Mouse (Mus musculus): Measurements from ENCODE around the gene Hinfp. TPM values are rescaled to one million over a fixed set of nuclear protein-coding genes. Genes with fewer than 3 reads are reported as not detected.

Gene Hinfp
- total RNA-seq, 4 experiments from 2014 or later = 32.0 to 40.3 (median 38.4) TPM

DNA sequence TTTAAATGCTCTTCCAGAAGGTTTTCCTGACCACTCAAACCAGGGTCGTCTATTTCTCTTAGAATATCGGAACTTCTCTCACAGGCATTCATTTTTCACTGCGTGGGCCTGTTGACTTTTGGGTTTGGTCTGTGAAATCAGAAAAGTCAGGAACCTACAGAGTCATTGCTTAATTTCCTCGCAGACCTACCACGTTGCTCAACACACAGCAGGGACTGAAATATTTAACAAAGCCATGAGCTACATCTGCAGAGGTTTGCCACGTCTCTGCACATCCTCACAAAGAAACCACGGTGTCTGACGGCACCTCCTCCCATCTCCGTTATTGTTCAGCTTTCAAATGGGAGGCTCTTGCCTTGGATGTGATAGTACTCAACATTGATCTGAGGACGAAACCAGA is 46.5 kb downstream of the Hinfp start:
- DNase-seq (ENCODE audit: low spot score in 2 of 2) = no peak

DNA sequence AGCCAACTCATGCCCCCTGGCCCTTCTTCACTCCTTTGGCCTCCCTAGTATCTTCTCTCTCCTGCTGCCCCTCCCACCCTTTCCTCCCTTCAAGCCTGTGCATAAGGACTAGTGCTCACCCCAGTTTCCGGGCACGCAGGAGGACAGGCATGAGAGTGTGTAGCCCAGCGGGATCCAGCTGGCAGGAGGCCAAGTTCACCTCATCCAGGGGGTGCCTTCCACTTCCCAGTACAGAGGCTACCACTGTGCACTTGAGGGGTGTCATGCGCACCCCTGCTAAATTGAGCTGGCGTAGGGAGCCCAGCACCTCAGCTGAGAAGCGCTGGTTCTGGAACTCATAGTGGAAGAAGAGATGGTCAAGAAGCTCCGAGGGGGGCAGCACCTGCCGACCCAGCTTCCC is 49.3 kb downstream of the Hinfp start:
- DNase-seq (ENCODE audit: low spot score in 2 of 2) = no peak

DNA sequence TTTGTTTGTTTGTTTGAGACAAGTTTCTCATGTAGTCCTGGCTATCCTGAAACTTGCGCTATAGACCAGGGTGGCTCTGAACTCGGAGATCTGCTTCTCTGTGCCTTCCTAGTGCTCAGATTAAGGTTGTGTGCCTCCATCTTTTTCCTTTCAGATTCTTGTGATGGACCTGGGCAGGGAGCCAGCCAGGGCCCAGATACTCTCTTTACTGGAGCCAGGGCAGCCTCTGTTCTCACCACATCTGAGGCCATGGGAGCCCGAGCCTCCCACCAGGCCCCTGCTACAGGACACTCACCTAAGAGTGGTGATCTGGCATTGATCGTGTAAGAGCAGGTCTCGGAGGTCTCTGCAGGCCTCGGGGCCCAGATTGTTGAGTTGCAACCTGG is 50.3 kb downstream of the Hinfp start:
- DNase-seq (ENCODE audit: low spot score in 2 of 2) = no peak

DNA sequence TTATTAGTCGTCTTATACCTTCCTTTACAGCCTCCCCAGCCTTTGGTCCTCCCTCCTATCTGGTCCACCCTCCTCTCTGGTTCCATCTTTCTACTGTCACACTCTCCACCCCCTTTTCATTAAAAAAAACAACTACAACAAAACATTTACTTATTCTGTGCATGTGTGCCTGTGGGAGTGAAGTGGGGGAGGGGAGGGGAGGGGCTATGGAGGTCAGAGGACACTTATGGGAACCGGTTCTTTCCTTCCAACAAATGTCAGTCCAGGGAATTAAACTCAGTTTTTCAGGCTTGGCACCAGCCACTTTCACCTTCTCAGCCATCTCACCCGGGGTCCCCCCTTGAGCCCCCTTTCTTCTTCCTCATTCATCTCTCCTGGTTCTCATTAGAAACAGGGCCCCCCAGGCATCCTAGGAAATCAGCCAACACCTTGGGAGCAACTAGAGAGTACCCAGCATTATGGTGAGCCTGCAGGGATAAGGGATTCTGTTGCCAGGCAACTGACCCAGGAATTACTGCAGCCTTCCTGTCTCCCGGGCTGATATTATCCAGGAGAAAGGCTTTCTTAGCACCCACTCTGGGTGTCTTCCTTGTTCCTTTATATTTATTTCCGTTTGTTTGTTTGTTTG is 50.8 kb downstream of the Hinfp start:
- DNase-seq (ENCODE audit: low spot score in 2 of 2) = no peak

DNA sequence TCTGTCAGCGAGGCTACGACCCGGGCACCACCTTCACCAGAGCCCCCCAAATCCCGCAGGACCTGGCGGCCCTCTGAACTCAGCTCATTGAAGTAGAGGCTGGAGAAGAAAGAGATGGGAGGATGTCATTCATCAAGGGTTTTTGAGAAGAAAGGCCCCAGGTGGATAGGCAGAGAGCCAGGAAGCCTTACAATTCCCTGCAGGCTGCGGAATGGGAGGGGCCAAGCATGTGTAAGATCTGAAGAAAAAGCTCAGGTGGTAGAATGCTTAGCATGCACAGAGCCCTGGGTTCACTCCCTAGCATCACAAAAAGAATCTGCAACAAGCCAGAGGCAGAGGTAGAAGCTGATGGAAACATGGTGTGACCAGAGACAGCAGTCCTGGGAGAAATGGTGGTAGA is 52.0 kb downstream of the Hinfp start:
- DNase-seq (ENCODE audit: low spot score in 2 of 2) = no peak

DNA sequence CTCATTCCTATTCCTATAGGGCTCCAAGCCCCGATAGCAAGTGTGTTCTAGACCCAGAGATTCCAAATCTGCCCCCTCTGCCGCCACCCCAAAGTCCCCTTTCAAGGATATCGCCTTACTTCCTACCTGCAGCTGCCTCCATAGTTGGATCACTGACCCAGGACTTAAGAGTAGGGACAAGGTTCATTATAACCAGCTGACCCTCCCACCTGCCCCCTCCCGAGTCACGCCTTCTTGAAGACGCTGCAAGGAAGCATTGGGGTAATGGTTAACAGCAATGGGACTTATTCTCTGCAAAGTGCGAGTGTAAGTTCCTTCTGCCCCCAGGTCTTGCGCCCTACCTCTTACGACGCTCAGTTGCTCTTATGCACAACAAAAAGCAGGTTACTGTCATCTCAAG is 54.2 kb downstream of the Hinfp start, which contains the start of gene Pdzd3:
Gene Pdzd3 (minus strand): TSS at position 158 of the 400 bp plus-strand sequence.
- no peak for DNase-seq (ENCODE audit: low spot score in 2 of 2)

DNA sequence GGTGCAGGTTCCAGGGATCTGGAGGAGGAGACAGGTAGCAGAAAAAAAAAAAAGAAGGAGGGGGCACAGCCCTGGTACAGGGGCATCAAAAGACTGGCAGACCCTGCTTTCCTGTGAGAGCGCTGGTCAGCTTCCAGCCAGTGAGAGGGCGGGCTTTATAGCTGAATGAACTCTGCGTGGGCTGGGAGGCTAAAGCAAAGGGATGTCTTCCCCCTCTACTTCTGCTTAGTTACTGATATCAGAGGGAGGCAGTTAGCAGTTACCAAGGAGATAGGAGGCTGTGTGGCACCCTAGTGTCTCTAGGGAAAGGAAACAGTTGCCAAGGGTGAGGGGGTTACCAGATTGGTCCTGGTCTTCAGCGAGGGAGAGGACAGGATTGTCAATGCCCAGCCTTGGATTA is 55.0 kb downstream of the Hinfp start:
- DNase-seq (ENCODE audit: low spot score in 2 of 2) = no peak

DNA sequence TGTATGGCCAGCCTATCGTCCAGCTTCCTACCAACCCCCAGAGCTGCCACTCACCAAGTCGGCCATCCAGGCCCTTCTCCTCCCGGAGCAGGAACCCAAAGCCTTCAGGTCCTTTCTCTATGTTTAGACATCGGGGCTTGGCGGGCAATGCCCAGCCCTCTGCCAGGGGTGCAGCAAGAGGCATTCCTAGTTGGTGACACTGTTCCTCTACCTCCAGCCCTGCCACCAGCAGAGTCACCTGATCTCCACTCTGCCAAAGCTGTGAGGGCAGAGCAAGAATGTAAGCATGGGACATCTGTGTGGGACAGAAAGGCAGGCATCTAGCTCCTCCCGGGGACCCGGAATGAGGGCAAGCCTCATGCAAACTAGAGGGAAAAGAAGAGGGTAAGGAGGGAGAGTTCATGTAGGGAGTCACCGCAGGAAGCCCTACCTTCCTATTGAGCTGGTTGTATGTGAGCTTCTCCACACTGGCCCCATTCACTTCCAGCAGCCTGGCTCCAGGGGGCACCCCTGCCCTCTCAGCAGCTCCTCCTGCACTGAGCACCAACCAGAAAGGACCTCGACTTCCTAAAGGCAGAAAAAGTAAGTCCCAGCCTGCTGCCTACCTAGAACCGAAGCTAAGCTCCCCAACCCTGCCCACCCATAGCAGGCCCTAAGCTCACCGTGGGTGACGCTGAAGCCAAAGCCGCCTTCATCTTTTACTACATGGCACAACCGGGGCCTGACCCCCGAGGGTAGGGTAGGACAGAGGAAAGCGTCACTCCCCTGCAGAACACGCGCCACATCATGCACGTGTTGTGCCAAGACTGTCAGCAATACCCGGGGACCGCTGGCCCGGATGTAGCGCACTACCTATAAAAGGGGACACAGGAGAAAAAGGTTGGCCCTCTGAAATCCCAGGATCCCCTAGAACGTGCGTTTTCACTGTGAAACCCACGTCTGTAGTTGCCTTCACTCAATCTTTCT is 56.0 kb downstream of the Hinfp start:
- DNase-seq (ENCODE audit: low spot score in 2 of 2) = peak; percentile 63 to 69

DNA sequence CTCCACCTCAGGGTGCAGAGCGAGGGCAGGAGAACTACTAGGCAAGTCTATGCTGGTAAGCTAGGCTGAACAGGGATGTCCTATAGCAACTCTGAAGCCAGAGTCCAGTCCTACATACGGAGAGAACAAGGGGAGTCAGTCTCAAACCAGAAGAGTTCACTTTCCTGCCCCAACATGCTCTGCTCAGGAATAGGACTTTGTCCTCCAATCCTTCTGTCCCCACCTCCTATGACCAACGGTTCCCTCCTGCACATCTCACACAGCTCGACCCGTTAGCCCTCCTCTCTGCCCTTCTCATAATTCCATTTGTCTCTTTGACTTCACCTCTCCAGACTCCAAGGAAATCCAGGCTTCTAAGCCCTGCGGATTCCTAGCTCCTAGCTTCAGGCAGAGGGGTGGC is 57.6 kb downstream of the Hinfp start:
- no peak for DNase-seq (ENCODE audit: low spot score in 2 of 2)

DNA sequence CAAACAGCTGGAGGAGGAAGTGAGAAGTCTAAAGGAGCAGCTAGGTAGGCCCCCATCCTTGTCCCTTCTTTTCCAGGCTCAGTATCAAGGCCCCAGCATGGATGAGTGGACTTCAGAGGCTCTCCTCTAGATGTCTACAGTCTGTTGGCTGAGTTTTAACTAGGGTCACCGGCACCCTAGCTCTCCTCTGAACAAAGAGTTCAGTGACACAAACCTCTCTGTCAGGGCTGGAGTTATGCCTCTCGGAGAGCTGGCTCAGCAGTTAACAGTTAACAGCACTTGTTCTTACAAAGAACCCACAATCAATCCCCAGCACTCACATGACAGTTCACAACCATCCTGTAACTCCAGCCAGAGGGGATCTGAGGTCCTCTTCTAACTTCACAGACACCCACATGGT is 61.9 kb downstream of the Hinfp start:
- no peak for DNase-seq (ENCODE audit: low spot score in 2 of 2)

Small RNAs within 50 kb of the gene (microRNA-seq; reads per million reads assigned to microRNA genes)
- 0 reads per million in 2 experiments for gene Gm44335

Other genes starting within 250 kb of the Hinfp start
- gene Usp2, start 238.7 kb downstream of the Hinfp start, total RNA-seq (2022) = 100 to 1,000 TPM in 1 of 4 experiments, 10 to 100 TPM in 3; 82.1 to 101 (median 90.9) TPM
- gene Mfrp, start 203.9 kb downstream of the Hinfp start, total RNA-seq (2022) = 1 to 10 TPM in 2 of 4 experiments, under 1 TPM in 2; 0.33 to 1.4 (median 0.95) TPM
- gene C1qtnf5, start 198.4 kb downstream of the Hinfp start, total RNA-seq (2022) = 10 to 100 TPM; 14.6 to 23.4 (median 18.8) TPM
- gene Gm49380, start 192.2 kb downstream of the Hinfp start, total RNA-seq (2022) = 1 to 10 TPM in 1 of 4 experiments, under 1 TPM in 3; 0.43 to 1.1 (median 0.58) TPM
- gene Rnf26, start 192.2 kb downstream of the Hinfp start, total RNA-seq (2022) = 10 to 100 TPM; 27.2 to 31.7 (median 28.4) TPM
- gene Mcam, start 171.2 kb downstream of the Hinfp start, total RNA-seq (2022) = 10 to 100 TPM; 13.3 to 16.8 (median 14.8) TPM
- gene Cbl, start 71.6 kb downstream of the Hinfp start, total RNA-seq (2022) = 10 to 100 TPM; 58.7 to 75.3 (median 65.0) TPM
- 10 to 100 TPM in 1 of 4 experiments, 1 to 10 TPM in 3; 2.4 to 10.2 (median 4.0) TPM for gene Ccdc153, start 65.0 kb downstream of the Hinfp start, total RNA-seq (2022)
- gene Pdzd3, start 54.2 kb downstream of the Hinfp start, total RNA-seq (2022) = 1 to 10 TPM in 3 of 4 experiments, under 1 TPM in 1; 0.49 to 2.0 (median 1.1) TPM
- gene Nlrx1, start 37.1 kb downstream of the Hinfp start, total RNA-seq (2022) = 10 to 100 TPM in 3 of 4 experiments, 1 to 10 TPM in 1; 8.7 to 13.1 (median 10.5) TPM
- 10 to 100 TPM; 69.2 to 77.6 (median 71.1) TPM for gene Abcg4, start 17.1 kb downstream of the Hinfp start, total RNA-seq (2022)
- gene C2cd2l, start 14.6 kb upstream of the Hinfp start, total RNA-seq (2022) = 100 to 1,000 TPM; 177 to 228 (median 205) TPM
- gene Dpagt1, start 20.3 kb upstream of the Hinfp start, total RNA-seq (2022) = 10 to 100 TPM; 15.1 to 19.7 (median 16.1) TPM
- 10 to 100 TPM; 40.3 to 44.3 (median 41.6) TPM for gene H2afx, start 29.0 kb upstream of the Hinfp start, total RNA-seq (2022)
- 10 to 100 TPM; 20.2 to 26.9 (median 25.3) TPM for gene Hmbs, start 38.6 kb upstream of the Hinfp start, total RNA-seq (2022)
- gene Vps11, start 56.0 kb upstream of the Hinfp start, total RNA-seq (2022) = 10 to 100 TPM; 56.4 to 64.6 (median 60.9) TPM
- 100 to 1,000 TPM in 3 of 4 experiments, 10 to 100 TPM in 1; 96.8 to 147 (median 121) TPM for gene Hyou1, start 73.8 kb upstream of the Hinfp start, total RNA-seq (2022)
- gene Slc37a4, start 91.2 kb upstream of the Hinfp start, total RNA-seq (2022) = 10 to 100 TPM; 24.0 to 29.5 (median 28.1) TPM
- 100 to 1,000 TPM; 739 to 859 (median 825) TPM for gene Rps25, start 101.5 kb upstream of the Hinfp start, total RNA-seq (2022)
- 10 to 100 TPM; 63.7 to 73.0 (median 68.9) TPM for gene Trappc4, start 101.9 kb upstream of the Hinfp start, total RNA-seq (2022)
- gene Ccdc84, start 112.9 kb upstream of the Hinfp start, total RNA-seq (2022) = 10 to 100 TPM; 21.1 to 24.9 (median 23.4) TPM
- not detected for gene Foxr1, start 135.5 kb upstream of the Hinfp start, total RNA-seq (2022)
- gene Upk2, start 149.3 kb upstream of the Hinfp start, total RNA-seq (2022) = not detected
- 10 to 100 TPM; 61.8 to 68.3 (median 64.9) TPM for gene Bcl9l, start 177.2 kb upstream of the Hinfp start, total RNA-seq (2022)

All from layer of hippocampus, adult 8-10 months (tissue).